Mouse (Mus musculus) thymus, adult 18-20 months (tissue): ENCODE data around the gene Msi1.
"Not testable (repeated sequence)": the region's sequence is repeated elsewhere in the genome, so short reads cannot be mapped to it uniquely, and the experiment has no call there.

Source experiments
- DNase-seq, 2 experiments: peaks; one replicate each; pipeline ENCODE4 v3.0.0; 2022; ENCODE audit warnings: mixed read lengths in 2 of 2

Msi1 gene

GRCm38 (mm10) chr5:115491771-115492322, 62.4 kb downstream of the Msi1 start:
- DNase-seq = peak in 1 of 2 experiments; percentile 55

GRCm38 (mm10) chr5:115492711-115493335, 63.4 kb downstream of the Msi1 start:
- no peak for DNase-seq

GRCm38 (mm10) chr5:115493441-115493840, 64.0 kb downstream of the Msi1 start:
- DNase-seq = no peak

- not testable (repeated sequence) for DNase-seq
Measured at GRCm38 (mm10) chr5:115495618-115496017, 66.2 kb downstream of the Msi1 start.

- no peak for DNase-seq
Measured at GRCm38 (mm10) chr5:115497033-115497432, 67.6 kb downstream of the Msi1 start.

- no peak for DNase-seq
Measured at GRCm38 (mm10) chr5:115498307-115499240, 69.2 kb downstream of the Msi1 start.

- no peak for DNase-seq
Measured at GRCm38 (mm10) chr5:115500383-115500935, 71.1 kb downstream of the Msi1 start.

- no peak for DNase-seq
Measured at GRCm38 (mm10) chr5:115503035-115503434, 73.6 kb downstream of the Msi1 start.
